Mouse (Mus musculus) frontal cortex, postnatal 36 days (tissue): ENCODE results near the gene Csf3r.
"Not testable (repeated sequence)": the region's sequence is repeated elsewhere in the genome, so short reads cannot be mapped to it uniquely, and the experiment has no call there.

Experiments
- DNase-seq, 2 experiments: peaks; one replicate each; pipeline ENCODE4 v3.0.0; 2022; ENCODE audit warnings: low spot score in 2 of 2

Csf3r gene

DNA sequence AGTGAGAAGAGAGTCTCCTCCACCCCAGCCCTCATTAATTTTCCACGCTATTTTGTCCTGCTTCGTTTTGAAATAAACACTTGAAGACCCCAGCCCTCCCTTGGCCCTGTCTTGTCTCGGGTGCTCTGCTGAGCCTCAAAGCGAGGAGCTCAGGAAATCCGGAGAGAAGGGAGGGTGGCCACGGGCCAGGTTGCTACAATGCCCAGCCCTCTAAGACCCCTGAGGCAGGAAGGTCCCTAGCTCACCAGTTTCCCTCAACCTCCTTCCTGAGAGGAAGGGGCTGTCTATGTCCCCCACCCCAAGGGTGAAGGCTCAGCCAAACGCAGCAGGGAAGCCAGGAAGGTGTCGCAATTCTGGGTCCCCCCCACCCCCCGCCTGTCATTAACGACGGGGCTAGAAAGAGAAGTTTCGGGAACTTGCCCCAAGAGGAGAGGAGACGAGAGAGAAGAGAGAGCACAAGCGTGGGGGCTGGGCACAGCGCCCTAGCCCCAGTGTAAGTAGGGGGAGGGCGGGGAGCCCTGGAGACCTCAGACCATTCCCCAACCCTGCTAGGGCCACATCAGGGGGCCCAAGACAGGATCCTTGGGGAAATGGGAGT lies at the start of gene Csf3r:
Gene Csf3r (plus strand): TSS at position 248 of the 598 bp plus-strand sequence.
- no peak for DNase-seq

GRCm38 (mm10) chr4:125977768-125978167 lies 46.6 kb upstream of the Csf3r start:
- DNase-seq: no peak

DNA sequence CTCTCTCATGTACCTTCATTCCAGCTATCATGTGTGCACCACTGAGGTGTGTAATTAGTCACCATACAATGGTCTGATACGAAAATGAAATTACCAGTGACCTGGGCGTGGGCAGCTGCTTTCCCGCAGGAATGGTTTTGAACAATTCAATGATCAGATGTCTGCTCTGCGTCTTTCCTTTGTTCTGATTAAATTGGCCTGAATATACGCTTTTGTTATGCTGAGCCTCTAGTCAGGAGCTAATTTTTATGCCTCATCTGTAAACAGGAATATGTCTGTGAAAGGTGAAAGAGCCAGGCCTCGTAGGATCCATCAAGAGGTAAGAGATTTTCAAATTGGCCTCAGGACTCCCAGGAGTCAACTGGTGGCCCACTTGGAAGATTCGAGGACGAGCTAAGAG lies 41.1 kb upstream of the Csf3r start:
- no peak for DNase-seq

- DNase-seq: not testable (repeated sequence)
Measured at GRCm38 (mm10) chr4:125985703-125986102, 38.6 kb upstream of the Csf3r start.

DNA sequence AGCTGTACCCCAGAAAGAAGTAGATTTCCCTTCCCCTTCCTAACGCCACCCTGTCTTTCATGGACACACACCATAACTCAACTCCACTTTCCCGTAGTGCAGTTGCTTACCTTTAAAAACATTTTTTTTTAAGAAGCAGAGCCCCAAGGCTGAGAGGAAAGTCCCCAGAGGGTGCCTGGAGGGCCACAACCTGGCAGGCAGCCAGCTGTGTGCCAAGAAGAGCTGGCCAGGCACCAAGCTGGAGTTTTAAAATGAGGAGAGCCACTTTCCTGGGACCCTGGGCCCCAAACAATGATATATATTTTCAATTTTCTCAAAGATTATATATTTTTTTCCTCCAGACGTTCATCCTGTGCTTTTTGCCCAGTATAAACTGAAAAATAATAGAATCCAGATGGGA lies 37.3 kb upstream of the Csf3r start:
- DNase-seq: no peak

GRCm38 (mm10) chr4:125989061-125989460 lies 35.3 kb upstream of the Csf3r start:
- DNase-seq: no peak

GRCm38 (mm10) chr4:125990143-125990542 lies 34.2 kb upstream of the Csf3r start:
- DNase-seq: peak; percentile 60 to 64

GRCm38 (mm10) chr4:125992206-125992605 lies 32.1 kb upstream of the Csf3r start:
- no peak for DNase-seq

DNA sequence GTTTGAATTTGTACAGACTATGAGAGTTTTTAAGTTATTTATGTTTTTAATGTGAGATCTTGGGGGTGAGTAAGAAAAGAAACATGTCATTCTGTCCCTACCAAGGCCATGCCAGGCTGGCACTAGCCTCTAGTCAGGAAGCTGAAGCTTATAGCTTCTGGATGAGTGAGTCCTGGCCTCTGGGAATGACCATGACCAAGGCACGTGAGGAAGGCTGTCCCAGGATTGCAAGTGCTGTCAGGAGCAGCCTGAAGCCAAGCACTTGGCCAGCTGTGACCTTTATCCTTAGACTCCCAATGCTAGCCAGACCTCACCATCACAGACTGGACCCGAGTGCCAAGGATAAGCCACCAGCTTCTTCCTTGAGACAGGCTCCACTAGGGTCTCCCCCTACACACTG lies 31.4 kb upstream of the Csf3r start:
- DNase-seq: no peak

GRCm38 (mm10) chr4:125996576-125996975 lies 27.8 kb upstream of the Csf3r start:
- no peak for DNase-seq

DNA sequence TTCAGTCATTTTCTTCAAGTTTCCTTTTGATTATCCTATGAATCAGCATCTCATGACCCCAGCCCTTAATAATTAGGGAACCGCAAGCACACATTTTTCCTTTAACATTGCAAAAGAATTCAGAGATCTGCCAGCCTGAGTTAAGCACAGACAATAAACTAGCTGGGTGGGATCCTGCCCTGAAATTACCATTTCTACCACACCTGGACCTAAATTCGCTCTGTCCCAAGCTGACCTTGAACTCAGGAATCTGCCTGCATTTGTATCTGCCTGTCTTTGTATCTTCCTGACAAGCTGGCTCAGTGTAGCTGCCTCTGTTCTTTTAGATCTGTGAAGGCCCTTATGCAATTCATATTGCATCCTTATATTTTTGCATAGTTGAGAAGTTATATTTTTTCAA lies 26.5 kb upstream of the Csf3r start:
- DNase-seq: no peak

GRCm38 (mm10) chr4:126001311-126002199 lies 22.8 kb upstream of the Csf3r start:
- no peak for DNase-seq

- no peak for DNase-seq
Measured at GRCm38 (mm10) chr4:126017676-126018332, 6.5 kb upstream of the Csf3r start.

DNA sequence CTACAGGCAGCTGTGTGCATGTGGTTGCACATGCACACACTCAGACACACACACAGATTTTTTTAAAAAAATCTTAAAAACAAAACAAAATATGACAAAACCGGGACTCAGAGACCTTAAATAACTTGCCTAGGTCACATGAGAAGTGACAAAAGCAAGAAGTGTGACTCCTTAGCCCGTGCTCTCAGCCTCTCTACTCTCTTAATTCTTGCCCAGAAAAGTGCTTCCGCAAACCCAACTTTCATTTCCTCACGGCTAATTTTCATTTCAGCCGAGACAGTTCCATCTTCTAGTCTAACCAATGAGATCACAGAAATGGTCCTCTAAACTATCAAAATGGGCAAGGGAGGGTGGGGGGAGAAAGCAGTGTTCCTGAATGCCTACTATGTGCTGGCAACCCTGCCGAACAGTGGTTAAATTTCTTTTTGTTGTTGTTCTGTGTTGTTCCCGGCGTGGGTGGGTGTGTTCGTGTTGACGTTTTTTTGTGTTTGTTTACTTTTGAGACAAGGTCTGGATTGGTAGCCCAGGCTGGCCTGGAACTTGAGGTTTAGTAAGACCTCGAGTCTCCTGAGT lies 5.3 kb upstream of the Csf3r start:
- no peak for DNase-seq

DNA sequence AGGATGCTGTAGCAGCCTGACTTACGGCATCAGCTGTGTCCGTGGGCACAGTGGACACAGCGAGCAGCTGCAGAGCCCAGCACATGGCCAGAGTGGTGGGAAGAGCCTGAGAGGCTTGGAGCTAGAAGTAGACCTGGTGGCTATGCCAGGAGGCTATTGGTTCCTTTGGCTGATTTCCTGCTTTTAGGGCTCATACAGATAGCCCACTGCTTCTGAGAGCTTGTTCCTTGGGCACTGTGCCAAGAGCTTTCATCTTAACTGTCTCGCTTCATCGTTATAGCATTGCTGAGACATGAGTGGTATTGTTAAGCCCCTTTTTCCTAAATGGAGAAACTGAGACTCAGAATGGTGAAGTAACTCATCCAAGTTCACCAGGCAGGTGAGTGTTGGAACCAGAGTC lies 1.5 kb downstream of the Csf3r start:
- no peak for DNase-seq

DNA sequence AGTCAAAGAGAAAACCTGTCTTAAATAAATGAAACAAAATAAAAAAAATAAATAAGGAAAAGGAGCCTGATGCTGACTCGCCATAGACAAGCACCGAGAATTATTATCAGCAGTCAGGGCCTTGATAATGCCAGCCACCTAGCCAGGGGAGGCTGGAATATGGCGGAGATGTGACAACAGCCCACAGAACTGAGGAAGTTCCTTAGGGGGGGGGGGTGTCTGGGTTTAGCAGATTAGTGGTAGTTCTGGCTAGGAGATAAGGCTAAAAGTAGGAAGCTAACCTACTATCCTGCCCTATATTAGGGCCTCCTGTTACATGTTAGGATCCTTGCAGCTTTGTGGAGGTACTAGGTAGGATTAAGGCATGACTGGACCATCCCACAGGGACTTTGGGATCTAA lies 3.6 kb downstream of the Csf3r start:
- DNase-seq: no peak

DNA sequence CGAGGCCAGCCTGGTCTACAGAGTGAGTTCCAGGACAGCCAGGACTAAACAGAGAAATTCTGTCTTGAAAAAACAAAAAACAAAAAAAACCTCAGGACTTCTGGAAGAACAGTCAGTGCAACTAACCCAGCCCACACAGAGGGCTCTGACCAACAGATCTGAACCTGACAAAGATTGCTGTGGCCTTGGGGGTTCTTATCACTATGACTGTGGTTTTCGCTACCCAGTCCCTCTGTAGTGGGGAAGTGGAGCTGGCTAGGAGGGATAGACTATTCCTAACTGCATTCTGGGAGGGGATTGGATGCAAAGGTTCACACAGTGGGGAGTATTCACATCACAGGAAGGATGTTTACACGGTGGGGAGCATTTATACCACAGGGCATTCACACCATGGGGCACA lies 4.7 kb downstream of the Csf3r start:
- no peak for DNase-seq

- no peak for DNase-seq
Measured at GRCm38 (mm10) chr4:126030705-126031104, 6.4 kb downstream of the Csf3r start.

GRCm38 (mm10) chr4:126035413-126035812 lies 11.1 kb downstream of the Csf3r start:
- DNase-seq: no peak

- peak; percentile 84 to 85 for DNase-seq
Measured at GRCm38 (mm10) chr4:126046851-126047585, 22.7 kb downstream of the Csf3r start, which contains the start of gene Mrps15. Mrps15 (plus strand) TSS chr4:126046925.

DNA sequence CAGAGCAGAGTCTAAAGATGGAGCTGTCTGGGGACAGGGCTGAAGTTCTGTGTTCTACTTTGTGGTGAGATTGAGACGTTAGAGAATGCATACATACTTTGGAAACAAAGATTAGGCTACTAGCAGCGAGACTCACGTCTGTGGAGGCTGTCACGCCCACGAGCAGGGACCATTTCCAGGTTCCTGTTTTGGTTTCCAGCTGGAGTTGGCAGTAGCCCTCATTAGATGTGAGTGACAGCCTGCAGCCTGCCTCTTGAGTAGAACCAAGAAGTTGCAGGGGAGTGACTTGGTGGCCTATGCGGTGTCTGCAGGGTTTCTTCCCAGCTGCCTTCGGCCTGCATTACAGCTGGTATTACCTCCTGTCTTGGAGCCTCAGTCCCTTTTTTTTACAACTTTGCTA lies 27.3 kb downstream of the Csf3r start:
- peak; percentile 58 to 79 for DNase-seq
